Mouse (Mus musculus) heart, postnatal 10 days (tissue): ENCODE measurements at regions not wholly inside any gene's neighbourhood (a gene's known extent, or its start where the extent isn't known, plus 50 kb on each side); places are given as distances from the start of the nearest gene placed in this dataset.
A peak's percentile ranks its signal among the peaks of the same experiment; 100 is the strongest.

Source experiments
- DNase-seq, 2 experiments: peaks; one replicate each; pipeline ENCODE4 v3.0.0; 2021
- intact Hi-C: fragments of 180-260 bp; cut with DNase I; formaldehyde crosslinking; loops from one replicate; pipeline ENCODE4 v1.15.1; 2025

DNA sequence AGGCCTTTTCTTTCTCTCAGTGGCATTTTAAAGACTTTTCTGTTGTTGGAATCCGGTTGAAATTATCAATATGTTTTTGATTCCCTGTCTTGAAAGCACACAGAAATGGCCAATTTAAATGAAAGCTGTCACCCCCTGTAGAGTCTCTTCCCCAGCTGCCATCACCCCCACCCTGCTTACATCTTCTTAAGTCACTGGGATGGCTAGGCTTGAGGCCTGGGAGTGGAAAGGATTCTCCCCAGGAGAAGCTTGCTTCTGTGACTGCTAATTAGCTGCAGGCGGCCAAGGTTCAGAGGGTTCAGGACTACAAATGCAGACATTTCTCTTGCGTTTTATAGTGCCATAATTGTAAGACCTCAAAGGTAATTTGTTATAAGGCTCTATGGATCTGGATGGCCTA, 196.5 kb upstream of the Rasgrp1 start:
- intact Hi-C loops: no loop called here
- no peak for DNase-seq

DNA sequence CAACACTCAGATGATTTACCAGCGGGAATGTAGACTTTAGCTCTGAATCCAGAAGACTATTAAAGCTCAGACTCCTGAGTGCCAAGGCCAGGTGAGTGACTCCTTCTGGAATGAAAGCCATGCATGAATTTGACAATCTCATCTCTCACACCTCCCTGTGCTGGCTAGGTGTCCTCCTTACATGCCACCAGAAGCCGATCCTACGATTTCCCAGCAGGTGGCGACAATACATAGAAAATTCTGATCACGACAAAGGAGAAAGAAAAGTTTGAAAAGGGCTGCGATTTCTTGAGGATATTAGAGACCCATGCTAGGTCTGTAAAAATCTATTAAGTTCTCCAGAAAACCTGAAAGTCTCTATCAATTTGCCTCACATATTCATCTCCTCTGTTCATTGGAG, 198.7 kb upstream of the Rasgrp1 start:
- intact Hi-C loops: loop anchor here (1.0 to 10.0 kb wide), 4 partner anchors 81 to 705 kb away; partner anchors contain the start of gene Thbs1
- DNase-seq: peak; percentile 77 to 84

DNA sequence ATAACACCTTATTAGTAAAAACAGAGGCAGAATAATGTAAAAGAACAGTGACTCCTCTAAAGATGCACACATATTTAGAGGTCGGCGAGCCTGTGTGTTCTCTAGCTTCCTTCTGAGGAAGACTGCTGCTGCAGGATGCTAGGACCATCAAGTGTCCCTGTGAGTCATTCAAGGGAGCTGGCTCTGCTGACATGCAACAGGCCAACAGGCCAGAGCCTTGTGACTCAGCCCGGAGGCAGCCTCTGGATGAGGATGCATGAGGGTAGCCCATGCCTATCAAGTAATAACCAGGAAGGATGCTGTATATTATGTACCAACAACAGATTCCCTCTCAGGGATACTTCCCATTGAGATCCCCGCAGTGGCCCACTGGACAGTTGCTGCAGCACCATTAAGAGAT, 199.5 kb upstream of the Rasgrp1 start:
- DNase-seq: peak; percentile 10 to 11
- intact Hi-C loops: loop anchor here (5.0 to 10.0 kb wide), 2 partner anchors 80 to 273 kb away; no protein-coding TSS in a partner anchor

DNA sequence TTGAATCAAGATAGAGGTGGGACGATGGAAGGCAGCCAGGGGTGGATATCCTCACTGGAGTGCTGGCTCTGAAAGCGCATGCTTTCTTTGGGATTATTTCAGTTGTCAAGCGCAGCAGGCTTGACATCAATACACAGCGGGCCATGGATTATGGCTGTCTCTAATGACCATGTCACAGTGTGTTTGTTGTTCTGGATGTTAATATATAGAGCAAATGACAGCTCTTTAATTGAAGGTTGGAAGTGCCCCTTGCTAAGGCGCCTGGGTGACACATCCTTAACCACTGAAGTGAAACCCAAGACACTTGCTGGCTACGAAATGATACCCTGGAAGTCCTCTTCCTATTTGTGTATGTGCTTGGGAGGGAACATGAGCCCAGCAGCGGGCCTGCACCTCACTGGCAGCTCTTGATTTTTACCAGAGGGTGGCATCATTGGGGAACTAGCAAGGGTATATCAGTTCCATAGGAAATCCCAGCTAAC, 200.5 kb upstream of the Rasgrp1 start:
- intact Hi-C loops: loop anchor here (5.0 to 10.0 kb wide), 2 partner anchors 79 to 271 kb away; no protein-coding TSS in a partner anchor

DNA sequence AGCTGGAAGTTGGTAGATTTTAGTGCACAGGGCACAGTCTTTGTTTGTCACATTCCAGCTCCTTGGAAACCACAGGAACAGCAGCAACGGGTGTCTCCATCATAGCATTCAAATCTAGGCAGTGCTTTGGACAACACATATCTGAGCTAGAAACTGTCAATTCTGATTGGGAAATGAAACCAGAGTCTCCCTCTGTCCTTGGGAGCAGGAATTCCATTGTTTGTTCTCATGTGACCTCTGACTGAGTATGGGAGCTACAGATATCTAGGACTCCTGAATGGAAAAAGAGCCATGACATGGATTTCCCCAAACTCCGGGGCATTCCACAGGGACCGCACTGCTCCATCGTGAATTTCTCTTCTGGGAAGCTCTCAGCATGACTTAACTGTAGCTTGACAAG, 205.5 kb upstream of the Rasgrp1 start:
- no peak for DNase-seq
- intact Hi-C loops: loop anchor here (10.0 kb wide), 1 partner anchor 267 kb away; no protein-coding TSS in a partner anchor

More for the DNA sequence above, 200.5 kb upstream of the Rasgrp1 start:
- DNase-seq: no peak

DNA sequence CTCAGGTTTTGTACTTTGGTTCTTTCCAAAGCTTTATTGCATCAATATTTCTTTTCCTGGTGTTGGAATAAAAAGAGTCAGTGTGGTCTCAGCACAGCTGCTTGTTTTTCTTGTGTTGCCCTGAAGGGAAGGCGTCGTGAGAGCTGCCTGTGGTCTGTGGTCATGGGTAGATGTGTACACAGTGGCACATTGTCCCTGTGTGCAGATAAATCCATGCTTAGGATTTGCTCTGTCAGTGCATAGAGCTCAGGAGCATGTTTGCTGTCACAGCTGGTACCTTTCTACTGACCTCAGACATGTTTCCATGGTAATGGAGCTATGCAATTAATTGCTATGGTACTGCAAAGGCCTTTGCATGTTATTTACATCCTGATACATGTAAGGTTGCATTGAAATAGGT, 213.5 kb upstream of the Rasgrp1 start:
- intact Hi-C loops: no loop called here
- no peak for DNase-seq

DNA sequence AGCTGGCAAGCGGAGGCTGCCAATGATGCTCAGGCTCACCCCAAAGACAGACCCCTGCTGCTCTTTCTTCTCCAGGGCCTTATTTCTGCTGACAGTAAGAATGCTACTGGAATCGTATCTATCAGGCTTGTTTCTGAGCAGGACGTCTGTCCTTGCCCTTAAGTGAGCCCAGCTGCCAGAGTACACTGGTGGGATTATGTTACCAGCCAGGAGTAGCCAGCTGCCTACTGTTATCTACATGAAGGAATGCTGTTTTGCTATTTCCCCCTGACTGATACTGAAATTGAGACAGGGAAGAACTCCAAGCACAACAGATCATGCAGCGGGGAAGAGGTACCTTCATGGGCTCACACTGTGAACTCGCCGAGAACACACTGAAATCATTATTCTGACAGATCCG, 228.2 kb upstream of the Rasgrp1 start:
- intact Hi-C loops: no loop called here
- peak; percentile 18 to 23 for DNase-seq

DNA sequence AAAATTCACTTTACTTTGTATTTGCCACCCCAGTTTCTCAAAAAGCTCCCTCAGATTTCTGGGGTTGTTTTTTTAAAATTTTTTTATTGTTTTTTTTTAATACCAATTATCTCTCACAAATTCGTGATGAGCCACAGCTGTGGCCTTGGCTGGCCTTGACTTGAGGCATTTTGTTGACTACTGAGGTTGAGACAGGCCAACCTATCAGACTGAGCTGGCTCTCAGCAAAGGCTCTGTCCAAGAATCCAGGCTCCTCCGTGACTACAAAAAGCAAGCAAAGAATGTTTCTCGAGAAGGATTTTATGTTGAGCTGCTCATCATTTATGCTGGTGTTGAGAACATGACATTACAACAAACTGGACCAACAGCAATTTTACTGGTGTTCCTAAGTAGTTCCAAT, 244.6 kb upstream of the Rasgrp1 start:
- peak; percentile 38 to 44 for DNase-seq
- intact Hi-C loops: no loop called here

DNA sequence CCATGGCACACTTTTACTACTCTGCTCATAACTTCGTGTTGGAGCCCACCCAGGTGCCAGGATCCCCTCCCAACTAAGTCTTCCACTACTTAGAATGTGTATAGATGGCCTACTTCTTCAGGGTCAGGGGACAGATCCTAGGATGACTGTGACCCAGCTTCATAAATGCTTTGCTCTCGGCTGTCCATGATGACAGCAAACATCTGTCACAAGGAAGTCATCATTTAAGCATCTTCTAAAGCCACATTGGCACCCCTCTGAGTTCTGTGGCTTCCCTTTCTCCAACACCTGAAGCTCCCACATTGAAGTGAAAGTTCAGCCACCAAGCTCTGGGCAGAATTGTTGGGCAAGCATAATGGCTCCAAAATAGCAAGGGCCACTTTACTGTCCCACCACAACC, 252.2 kb upstream of the Rasgrp1 start:
- intact Hi-C loops: no loop called here
- DNase-seq: no peak

DNA sequence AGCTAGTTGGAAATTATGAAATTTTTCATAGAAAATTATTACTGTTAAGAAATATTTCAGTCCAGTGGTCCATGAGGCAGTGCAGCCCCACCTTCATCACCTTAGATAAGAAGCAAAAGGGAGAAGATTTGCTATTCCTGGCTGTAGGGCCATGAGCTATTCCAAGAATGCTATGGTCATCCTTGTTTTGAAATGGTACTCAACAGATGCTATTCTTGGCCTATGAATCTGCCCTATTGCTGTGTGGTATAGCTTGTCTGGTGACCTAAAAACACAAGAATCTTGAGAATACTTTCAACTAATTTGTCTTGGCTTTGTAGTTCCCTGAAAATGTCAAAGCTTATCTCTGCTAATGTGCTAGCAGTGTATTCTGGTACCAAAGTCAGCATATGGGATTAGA, 254.8 kb upstream of the Rasgrp1 start:
- intact Hi-C loops: no loop called here
- no peak for DNase-seq

DNA sequence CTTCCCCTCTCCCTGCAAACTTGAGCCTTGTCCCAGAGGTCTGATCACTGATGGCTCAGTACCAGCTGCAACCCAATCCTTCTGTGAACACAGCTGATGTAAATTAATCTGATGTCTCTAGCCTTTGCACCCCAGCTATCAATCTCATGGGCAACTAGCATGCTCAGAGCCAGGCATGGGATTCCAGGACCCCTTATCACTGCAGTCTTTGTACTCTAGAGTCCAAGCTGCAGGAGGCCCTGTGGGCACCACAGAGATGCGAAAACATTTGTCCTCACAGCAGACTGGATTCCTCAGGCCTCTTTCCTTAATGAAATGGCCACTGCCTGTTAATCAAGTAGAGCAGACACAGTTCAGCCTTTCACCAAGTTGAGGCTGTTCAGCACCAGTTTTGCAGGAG, 272.0 kb upstream of the Rasgrp1 start:
- intact Hi-C loops: no loop called here

DNA sequence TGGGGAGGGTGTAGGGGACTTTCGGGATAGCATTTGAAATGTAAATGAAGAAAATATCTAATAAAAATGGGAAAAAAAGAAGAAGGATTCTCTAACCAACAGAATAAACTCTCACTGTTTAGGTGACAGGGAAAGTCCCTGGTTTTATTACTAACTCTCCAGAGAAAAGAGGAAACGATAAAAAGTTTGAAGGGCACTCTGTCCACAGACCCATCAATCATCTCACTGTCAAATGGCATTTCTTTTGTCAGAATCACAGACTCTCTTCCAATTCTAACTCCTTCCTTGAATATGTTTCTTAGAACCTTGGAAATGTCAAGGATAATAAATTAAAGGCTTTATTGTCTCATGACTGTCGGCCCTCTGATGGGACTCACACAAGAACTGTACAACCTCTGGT, 275.3 kb upstream of the Rasgrp1 start:
- no peak for DNase-seq
- intact Hi-C loops: no loop called here

More for the DNA sequence above, 272.0 kb upstream of the Rasgrp1 start:
- no peak for DNase-seq

DNA sequence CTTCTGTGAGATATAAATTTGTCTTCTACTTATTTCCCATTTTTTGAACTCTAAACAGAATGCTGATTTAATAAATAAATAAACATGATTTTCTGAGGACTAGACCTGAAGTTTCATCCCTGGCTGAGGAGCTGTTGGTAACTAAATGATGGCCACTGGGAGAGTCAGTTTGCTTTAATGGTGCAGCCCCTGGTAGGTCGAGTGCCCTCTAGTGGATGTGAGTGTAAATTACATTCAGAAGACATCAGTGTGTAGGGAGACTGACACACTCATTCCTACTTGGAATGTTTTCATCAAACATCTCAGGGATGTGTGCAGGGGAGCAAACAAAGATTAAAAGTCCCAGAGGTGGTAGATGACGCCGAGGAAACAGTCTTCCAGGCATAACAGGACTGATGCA, 281.2 kb upstream of the Rasgrp1 start:
- intact Hi-C loops: loop anchor here (5.0 kb wide), 1 partner anchor 82 kb away; no protein-coding TSS in a partner anchor
- peak; percentile 3 to 25 for DNase-seq

DNA sequence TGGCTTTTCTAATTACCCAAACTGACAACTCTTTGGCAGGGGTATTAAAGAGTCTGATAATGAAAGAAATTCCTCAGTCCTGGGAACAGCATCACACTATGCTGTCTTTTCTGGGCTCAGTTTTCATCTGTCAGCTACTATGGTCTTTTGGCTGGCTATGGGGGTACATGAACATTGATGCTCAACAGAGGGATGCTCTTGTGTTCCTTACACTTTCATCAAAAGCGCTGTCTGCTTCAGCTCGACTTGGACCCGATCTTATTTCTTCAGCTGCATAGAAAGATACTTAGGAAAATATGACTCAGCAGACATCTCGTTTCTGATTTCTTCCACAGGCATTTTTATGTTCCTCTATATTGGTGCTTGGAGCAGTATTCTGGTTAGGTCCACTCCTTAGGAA, 292.1 kb upstream of the Rasgrp1 start:
- DNase-seq: no peak
- intact Hi-C loops: loop anchor here (10.0 kb wide), 1 partner anchor 480 kb away; the partner anchor contains the start of gene Thbs1

DNA sequence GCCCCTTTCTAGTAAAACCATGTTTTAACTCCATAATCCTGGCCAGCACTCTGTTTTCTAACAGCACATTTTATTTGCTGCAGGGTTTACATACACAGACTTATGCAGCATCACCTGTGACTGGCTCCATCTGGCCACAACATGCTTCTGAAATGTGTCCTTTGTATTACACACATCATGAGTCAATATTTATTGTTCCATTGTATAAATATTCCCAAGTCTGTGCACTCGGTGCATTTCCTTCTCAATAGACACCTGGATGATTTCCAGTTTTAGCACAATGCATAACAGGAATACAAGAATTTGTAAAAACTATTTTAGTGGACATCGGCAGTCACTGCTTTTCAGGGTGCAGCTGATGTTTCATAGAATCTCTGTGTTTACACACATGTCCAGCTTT, 294.6 kb upstream of the Rasgrp1 start:
- DNase-seq: no peak
- intact Hi-C loops: loop anchor here (10.0 kb wide), 1 partner anchor 477 kb away; the partner anchor contains the start of gene Thbs1

DNA sequence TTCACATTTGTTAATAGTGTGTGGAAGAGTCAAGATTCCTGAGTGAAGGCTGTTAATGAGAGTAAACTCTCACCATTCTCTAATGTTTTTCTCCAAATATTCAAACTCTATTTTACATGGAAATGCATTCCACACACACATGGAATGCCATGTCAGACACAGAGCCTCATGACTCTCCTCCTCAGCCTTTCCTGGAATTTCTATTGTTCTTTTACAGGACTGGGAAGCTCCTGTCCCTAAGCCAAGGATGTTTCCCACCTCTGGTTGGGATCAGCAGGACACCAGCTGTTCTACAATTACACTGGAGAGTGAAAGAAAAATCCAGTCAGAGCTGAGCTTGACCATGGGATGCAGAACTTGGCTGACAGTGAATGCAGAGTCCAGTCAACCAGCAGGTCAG, 309.3 kb upstream of the Rasgrp1 start:
- no peak for DNase-seq
- intact Hi-C loops: no loop called here

DNA sequence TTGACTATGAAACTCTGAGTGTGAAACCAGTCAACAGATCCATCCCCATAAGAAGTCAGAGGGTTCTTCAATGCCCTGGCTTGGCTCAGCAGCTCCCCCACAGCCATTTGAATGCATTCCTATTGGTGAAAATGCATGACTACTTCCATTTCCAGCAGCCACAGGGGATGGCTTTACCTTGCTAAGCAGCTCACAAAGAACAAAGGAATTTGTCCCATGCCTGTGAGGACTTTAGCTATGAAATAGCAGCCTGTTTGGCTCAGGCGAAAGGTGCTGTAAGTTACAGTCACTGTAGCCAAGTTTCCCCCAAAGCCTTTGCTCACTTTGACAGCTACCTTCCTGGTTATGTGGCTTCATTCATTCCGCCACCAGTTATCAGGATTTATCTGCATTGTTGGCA, 309.8 kb upstream of the Rasgrp1 start:
- intact Hi-C loops: no loop called here
- DNase-seq: no peak

DNA sequence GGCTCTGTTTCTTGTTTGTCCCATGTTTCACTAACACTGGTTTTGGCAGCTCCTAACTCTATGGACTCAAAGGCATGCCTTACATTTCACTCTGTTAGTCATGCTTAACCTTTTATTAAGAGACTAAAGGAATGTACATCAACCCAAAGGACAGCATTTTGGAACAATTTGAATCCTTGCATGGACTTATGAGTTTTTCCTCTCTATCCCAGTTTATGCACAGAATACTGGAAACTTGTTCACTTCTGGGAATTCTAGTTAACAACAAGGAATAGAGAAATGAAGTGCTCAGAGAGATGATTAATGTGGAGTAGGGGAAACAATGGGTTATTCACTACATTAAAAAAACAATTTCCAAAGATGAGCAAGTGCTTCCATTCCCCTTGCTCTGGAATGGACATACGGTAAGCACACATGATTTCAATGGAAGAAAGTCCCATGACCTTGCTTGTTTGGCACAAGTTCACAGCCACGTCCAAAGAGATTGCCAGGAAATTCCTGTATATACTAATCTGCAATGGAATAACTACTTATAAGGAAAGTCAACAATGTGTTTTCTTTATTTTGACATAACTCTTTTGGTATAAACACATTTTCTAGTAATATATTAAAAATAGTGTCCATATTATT, 313.9 kb upstream of the Rasgrp1 start:
- no peak for DNase-seq
- intact Hi-C loops: no loop called here

DNA sequence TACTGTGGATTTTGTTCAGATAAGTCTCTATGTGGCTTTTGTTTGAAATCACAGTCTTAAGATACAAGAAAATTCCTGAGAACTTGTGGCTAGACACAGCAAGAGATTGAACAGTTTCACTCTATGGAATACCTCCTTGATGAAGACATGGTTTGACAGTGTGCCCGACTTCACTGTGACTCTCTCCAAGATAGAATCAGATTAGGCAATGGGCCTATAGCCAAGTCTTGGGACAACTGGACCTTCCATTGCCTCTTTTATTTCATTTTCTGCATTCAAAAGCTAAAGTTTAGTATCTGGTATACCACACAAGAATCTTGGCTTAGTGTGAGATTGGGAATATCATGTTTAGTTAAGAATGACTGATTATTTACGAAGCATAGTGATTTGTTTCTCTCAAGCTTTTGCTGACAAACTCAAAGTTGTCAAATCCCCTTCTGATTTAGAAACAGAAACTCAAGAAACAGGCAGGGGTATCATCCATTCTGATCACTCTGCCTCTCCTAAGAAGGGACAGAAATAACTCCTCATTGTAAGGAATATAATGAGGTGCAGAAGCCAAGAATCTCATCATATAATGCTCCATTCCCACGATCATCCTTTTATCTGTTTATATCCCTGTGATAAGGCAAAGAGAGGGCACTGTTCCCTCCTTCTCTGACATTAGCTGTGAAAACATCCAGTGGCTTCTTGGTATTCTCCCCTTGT, 317.6 kb upstream of the Rasgrp1 start:
- intact Hi-C loops: no loop called here
- DNase-seq: no peak

DNA sequence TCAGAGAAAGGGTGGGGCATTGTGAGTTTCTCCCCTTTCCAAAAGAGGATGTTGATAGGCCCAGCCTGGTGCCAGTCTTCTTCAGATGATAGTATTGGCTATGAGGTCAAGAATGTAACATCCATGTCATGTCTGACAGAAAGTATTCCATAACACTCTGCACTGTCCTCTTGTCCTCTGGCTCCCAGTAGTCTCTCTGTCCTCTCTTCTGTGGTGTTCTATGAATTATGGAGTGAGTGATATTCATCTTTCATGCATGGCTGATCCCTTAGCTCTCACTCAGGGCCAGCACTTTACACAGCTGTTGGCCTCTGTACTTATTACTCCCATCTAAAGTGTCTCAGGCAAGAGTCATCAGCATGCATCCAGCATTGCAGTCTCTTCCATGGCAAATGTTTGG, 319.9 kb upstream of the Rasgrp1 start:
- intact Hi-C loops: no loop called here
- DNase-seq: no peak

DNA sequence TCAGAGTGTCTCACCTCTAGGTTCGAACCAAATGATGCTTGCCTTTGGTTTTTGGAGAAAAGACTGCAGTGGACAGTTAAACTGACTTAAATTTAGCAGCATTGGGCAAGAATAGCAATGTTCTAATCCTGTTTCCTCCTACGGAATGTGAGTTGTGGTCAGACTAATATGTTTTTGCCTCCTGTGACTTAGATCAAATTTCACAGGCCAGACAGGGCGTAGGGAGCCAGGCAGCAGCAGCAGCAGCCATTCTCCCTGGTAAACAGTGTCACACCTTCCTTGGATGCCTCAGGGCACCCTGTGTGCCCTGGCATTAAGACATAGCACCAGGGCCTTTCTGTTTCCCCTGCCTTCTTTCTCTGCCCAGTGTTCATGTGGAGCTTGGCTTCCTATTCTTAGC, 323.7 kb upstream of the Rasgrp1 start:
- no peak for DNase-seq
- intact Hi-C loops: no loop called here

DNA sequence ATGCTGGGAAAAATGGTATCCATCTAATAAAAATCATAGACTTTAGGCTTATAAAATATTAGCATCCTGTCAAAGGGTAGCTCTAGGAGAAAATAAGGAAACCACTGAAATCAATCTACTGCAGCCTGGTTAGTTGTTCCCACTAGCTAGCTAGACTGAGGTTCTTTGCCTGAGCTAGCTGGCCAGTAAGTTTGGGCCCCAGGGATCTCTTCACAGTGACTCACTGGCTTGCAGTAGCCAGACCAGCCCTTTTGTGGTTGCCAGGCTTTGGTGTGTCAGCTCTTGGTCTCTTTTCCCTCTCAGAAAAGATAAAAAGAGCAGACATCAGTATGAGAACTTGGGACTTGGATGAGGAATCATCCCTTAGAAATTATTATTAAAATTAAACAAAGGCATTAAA, 325.3 kb upstream of the Rasgrp1 start:
- DNase-seq: peak; percentile 20 to 30

More for the DNA sequence above, 325.3 kb upstream of the Rasgrp1 start:
- intact Hi-C loops: no loop called here
